Mouse (Mus musculus) G1E (cell line): ENCODE data around the gene Tmc8.

Source experiments
- CTCF ChIP-seq: IDR thresholded peaks from 2 replicates; pipeline ENCODE4 v1.5.1; 2012; ENCODE audit warnings: low read depth, low read length, inconsistent platforms, mixed read lengths
- GATA1 ChIP-seq: IDR thresholded peaks from 2 replicates; pipeline ENCODE4 v1.6.1; 2012; ENCODE audit warnings: borderline replicate concordance, low read length, inconsistent platforms, mixed read lengths
- TAL1 ChIP-seq: conservative IDR thresholded peaks from 2 replicates; pipeline ENCODE4 v1.6.1; 2012; ENCODE audit warnings: low read depth, low read length, inconsistent platforms, mixed read lengths

DNA sequence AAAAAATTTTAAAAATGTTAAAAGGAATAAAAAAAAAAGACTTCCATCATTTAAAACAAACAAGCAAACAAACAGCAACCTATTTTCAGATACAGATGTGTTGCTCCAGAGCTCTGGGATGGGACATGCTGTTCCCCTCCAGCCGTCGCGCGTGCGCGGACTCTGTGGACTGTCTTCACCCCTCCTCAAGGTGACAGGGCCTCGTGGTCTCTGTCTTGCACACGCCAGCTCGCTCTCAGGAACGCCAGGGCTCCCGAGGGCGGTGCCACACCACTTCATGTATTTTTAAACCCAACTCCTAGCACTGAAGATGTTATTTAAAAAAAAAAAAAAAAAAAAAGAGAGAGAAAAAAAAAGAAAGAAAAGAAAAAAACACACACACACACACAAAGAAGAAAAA lies 19.6 kb upstream of the Tmc8 start:
- no peak for TF ChIP-seq CTCF
- no peak for TF ChIP-seq TAL1
- no peak for TF ChIP-seq GATA1
